Mouse (Mus musculus) liver, postnatal 0 days (tissue): Measurements from ENCODE around the gene Clns1a. TPM values are rescaled to one million over a fixed set of nuclear protein-coding genes. Genes with fewer than 3 reads are reported as not detected.

Source experiments
- ATAC-seq: fragments of 200-750 bp; cut with Nextera tagmentation; 2 replicates; pipeline ENCODE4 v1.8.0; 2017; ENCODE audit warnings: mild to moderate bottlenecking, moderate library complexity
- DNase-seq: peaks from one replicate; pipeline ENCODE4 v3.0.0-alpha.2; 2016
- H3K27ac ChIP-seq: fragments of 300-500 bp; sonication (generic); 2 replicates; pipeline ENCODE4 v1.5.1; 2014; ENCODE audit warnings: antibody characterized with exemption, moderate library complexity, mild to moderate bottlenecking, low read depth
- H3K27me3 ChIP-seq: fragments of 300-500 bp; sonication (generic); 2 replicates; pipeline ENCODE4 v1.6.1; 2014; ENCODE audit warnings: low read length, control low read depth, mixed read lengths; ENCODE audit not compliant: insufficient read depth
- H3K36me3 ChIP-seq: fragments of 300-500 bp; sonication (generic); replicated peaks from 2 replicates; pipeline ENCODE4 v1.6.1; 2014; ENCODE audit warnings: mild to moderate bottlenecking, control low read depth, low read length, moderate library complexity, mixed read lengths; ENCODE audit not compliant: insufficient read depth
- H3K4me1 ChIP-seq: fragments of 300-500 bp; sonication (generic); 2 replicates; pipeline ENCODE4 v1.6.1; 2014; ENCODE audit warnings: antibody characterized with exemption, mild to moderate bottlenecking, control low read depth; ENCODE audit not compliant: insufficient read depth
- H3K4me2 ChIP-seq: fragments of 300-500 bp; sonication (generic); 2 replicates; pipeline ENCODE4 v1.6.1; 2014; ENCODE audit warnings: low read depth, mild to moderate bottlenecking, low read length, moderate library complexity, mixed read lengths
- H3K4me3 ChIP-seq: fragments of 300-500 bp; sonication (generic); 2 replicates; pipeline ENCODE4 v1.5.1; 2014; ENCODE audit warnings: low read depth, low read length
- H3K9ac ChIP-seq: fragments of 300-500 bp; sonication (generic); replicated peaks from 2 replicates; pipeline ENCODE4 v1.6.1; 2014; ENCODE audit warnings: mild to moderate bottlenecking, moderate library complexity
- H3K9me3 ChIP-seq: fragments of 300-500 bp; sonication (generic); 2 replicates; pipeline ENCODE4 v1.6.1; 2016; ENCODE audit warnings: mild to moderate bottlenecking, control low read depth, low read length, mixed read lengths
- CTCF ChIP-seq: sonication (generic); IDR thresholded peaks from 2 replicates; pipeline ENCODE4 v1.5.1; 2016; ENCODE audit warnings: antibody characterized with exemption, low read depth
- EP300 ChIP-seq: IDR thresholded peaks from 2 replicates; pipeline ENCODE4 v1.6.1; 2016; ENCODE audit warnings: antibody characterized with exemption, low read depth, mild to moderate bottlenecking
- WGBS: fragments of 180-500 bp; shearing (Covaris S2); extraction: QIAGEN DNeasy Blood & Tissue Kit; methylation state at CpG from one replicate; pipeline ENCODE4 v1.1.7; 2014; ENCODE audit not compliant: insufficient replicate concordance; 5-methylcytosine and 5-hydroxymethylcytosine counted together
- polyA plus RNA-seq: library from polyadenylated mRNA; unstranded; fragments of >200 nt; fragmentation: Nextera tagmentation; extraction: Ambion mirVana; gene quantifications from 2 replicates; pipeline ENCODE4 v1.2.1, GENCODE M21; 2015

Clns1a gene
- polyA plus RNA-seq, 1 experiment from 2014 or later: 42.0 TPM

- no peaks in the 10 kb centered on the region for H3K9me3 ChIP-seq
- H3K27ac ChIP-seq: no peak overlapping the region; the same call in 1 of the 2 replicates
- no peaks in the 10 kb centered on the region for H3K27me3 ChIP-seq
- WGBS: 49% methylated on average over 5 of the region's 5 CpGs
- no peak overlapping the region for H3K4me3 ChIP-seq
- ATAC-seq: no peak
- peak overlapping the region; percentile 16 for H3K4me2 ChIP-seq
- peaks cover 27% of the 10 kb centered on the region for H3K4me1 ChIP-seq
- TF ChIP-seq CTCF (no peak), EP300 (peak; percentile 60; the same call in 1 of the 2 replicates)
- H3K36me3 ChIP-seq: 0 out of 2 replicates have a peak, but pooled peaks cover 3% of the 10 kb centered on the region
- DNase-seq: no peak
- no peak overlapping the region for H3K9ac ChIP-seq
Measured at GRCm38 (mm10) chr7:97733606-97734005, 37.2 kb downstream of the Clns1a start.

DNA sequence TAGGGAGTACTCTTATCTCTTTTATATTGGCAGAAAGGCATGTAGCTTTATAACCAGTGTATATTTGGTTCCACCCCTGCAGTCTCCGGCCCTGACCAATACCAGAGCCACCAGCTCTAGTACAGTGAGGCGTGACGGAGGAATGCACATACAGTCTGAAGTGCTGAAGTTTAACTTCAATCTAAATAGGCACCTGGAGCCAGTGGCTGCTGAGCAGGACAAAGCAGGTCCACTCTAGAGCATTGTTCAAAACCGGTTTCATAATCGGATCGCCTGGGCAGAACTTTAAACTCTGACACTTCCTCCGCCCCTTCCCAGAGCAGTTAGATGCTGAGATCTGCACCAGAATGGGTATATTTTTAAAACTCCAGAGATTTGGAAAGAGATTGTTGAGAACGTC lies 38.6 kb downstream of the Clns1a start:
- Histone ChIP-seq H3K4me1 (peaks cover 30% of the 10 kb centered on the region), H3K27ac (peak overlapping the region; percentile 16; the same call in 1 of the 2 replicates), H3K9me3 (no peaks in the 10 kb centered on the region), H3K4me2 (peak overlapping the region; percentile 94), H3K9ac (no peak overlapping the region), H3K4me3 (peak overlapping the region; percentile 74), H3K36me3 (no peaks in the 10 kb centered on the region), H3K27me3 (no peaks in the 10 kb centered on the region)
- no peak for DNase-seq
- WGBS: 56% methylated on average over 8 of the region's 8 CpGs
- ATAC-seq: no peak
- TF ChIP-seq EP300: no peak

- 32% methylated on average over 4 of the region's 4 CpGs for WGBS
- peak overlapping the region; percentile 74 for H3K4me3 ChIP-seq
- H3K27ac ChIP-seq: peak overlapping the region; percentile 25; the same call in 1 of the 2 replicates
- H3K27me3 ChIP-seq: no peaks in the 10 kb centered on the region
- H3K4me1 ChIP-seq: peaks cover 37% of the 10 kb centered on the region
- TF ChIP-seq CTCF: no peak
- no peak for TF ChIP-seq EP300
- H3K9me3 ChIP-seq: no peaks in the 10 kb centered on the region
- no peak for ATAC-seq
- DNase-seq: no peak
- peak overlapping the region; percentile 94 for H3K4me2 ChIP-seq
- H3K36me3 ChIP-seq: no peaks in the 10 kb centered on the region
- H3K9ac ChIP-seq: no peak overlapping the region
Measured at GRCm38 (mm10) chr7:97735886-97736420, 39.5 kb downstream of the Clns1a start.

DNA sequence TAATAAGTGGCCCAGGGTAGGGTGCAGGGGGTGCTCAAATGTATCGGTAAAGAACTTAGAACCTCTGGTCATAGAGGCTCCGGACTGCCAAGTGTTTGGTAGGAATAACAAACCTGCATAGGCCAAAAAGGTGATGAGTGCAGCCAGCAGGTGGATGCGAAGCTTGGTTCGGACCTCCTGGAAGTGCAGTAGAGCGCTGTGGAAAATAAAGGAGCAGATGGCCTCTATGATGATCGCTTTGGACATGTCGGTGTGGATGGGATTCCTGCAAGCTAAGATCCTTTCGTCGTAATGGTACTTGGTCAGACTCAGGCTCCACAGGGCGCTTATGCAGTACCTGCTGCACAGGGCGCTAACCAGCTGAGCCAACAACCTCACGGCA lies 40.8 kb downstream of the Clns1a start:
- Histone ChIP-seq H3K4me1 (peaks cover 36% of the 10 kb centered on the region), H3K27ac (peak overlapping the region; percentile 92), H3K4me3 (peak overlapping the region; percentile 74), H3K9ac (peak overlapping the region; percentile 79), H3K27me3 (no peaks in the 10 kb centered on the region), H3K36me3 (no peaks in the 10 kb centered on the region), H3K9me3 (no peaks in the 10 kb centered on the region), H3K4me2 (peak overlapping the region; percentile 94)
- ATAC-seq: peak; percentile 0
- TF ChIP-seq CTCF: no peak
- no peak for TF ChIP-seq EP300
- WGBS: 8% methylated on average over 12 of the region's 12 CpGs
- no peak for DNase-seq

DNA sequence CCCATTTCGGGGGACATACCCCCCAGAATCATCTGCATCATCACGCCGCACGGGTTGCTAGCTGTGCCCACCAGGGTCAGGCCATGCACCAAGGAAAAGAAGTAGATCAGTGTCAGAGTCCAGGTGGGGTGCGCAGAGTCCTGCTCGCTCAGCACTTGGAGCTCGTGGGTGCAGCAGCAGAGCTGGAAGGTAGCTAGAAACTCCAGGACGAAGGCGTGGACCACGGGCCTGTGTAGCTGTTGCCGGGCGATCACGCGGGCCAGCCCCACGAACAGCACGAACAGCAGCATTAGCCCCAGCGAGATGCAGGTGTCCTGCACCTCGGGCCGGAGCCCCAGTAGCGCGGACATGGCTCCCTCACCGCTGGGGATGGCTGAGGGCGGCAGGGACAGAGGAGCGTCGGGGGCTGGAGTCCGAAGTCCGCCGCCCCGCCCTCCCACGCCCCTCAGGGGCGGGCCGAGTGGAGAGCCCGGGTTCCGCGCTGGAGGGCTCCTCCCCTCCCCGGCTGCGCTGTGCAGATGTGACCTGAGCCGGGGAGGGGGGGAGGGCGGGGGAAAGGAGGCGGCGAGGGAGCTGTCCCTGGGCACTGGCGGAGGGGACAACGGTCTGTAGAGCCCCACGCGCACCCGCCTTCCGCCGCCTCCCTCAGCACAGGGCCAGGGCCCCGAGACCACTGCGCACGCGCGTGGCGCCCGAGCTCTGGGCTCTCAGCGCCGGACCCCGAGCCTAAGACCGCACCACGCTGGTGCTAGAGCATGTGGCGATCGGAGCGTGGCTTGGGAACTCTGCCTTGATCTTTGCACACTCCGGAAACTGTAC lies 41.4 kb downstream of the Clns1a start, which contains the start of gene Aqp11:
TSS of gene Aqp11 (minus strand) at position 652 of the 819 bp plus-strand sequence.
- peak within 1 kb of the TSS; percentile 74 for H3K4me3 ChIP-seq
- no peaks in the 10 kb centered on the region for H3K9me3 ChIP-seq
- peak within 1 kb of the TSS; percentile 92 for H3K27ac ChIP-seq
- peak within 1 kb of the TSS; percentile 79 for H3K9ac ChIP-seq
- no peaks in the 10 kb centered on the region for H3K36me3 ChIP-seq
- DNase-seq: peak; percentile 95
- TF ChIP-seq CTCF: no peak
- TF ChIP-seq EP300: no peak
- under 1% methylated on average over 59 of the region's 64 CpGs for WGBS
- ATAC-seq: peak; percentile 91
- no peaks in the 10 kb centered on the region for H3K27me3 ChIP-seq
- H3K4me1 ChIP-seq: peaks cover 35% of the 10 kb centered on the region
- H3K4me2 ChIP-seq: peak within 1 kb of the TSS; percentile 94

GRCm38 (mm10) chr7:97740948-97741347 lies 44.5 kb downstream of the Clns1a start:
- Histone ChIP-seq H3K4me1 (peaks cover 22% of the 10 kb centered on the region; the same call in 1 of the 2 replicates), H3K9me3 (no peaks in the 10 kb centered on the region), H3K27me3 (no peaks in the 10 kb centered on the region), H3K9ac (no peak overlapping the region), H3K4me3 (no peak overlapping the region), H3K27ac (peak overlapping the region; percentile 68), H3K4me2 (no peak overlapping the region), H3K36me3 (no peaks in the 10 kb centered on the region)
- ATAC-seq (peak; percentile 66), DNase-seq (peak; percentile 65)
- no peak for TF ChIP-seq CTCF
- peak; percentile 68; the same call in 1 of the 2 replicates for TF ChIP-seq EP300
- 43% methylated on average over 10 of the region's 10 CpGs for WGBS
